Mouse (Mus musculus) limb, embryonic 15.5 days (tissue): ENCODE measurements at regions not wholly inside any gene's neighbourhood (a gene's known extent, or its start where the extent isn't known, plus 50 kb on each side); places are given as distances from the start of the nearest gene placed in this dataset.

ENCODE experiments used
- ATAC-seq: fragments of 200-750 bp; cut with Nextera tagmentation; 2 replicates; pipeline ENCODE4 v1.8.0; 2017; ENCODE audit warnings: low read depth, moderate TSS enrichment; ENCODE audit not compliant: insufficient number of reproducible peaks, low FRiP score, low TSS enrichment
- H3K27ac ChIP-seq: fragments of 300-500 bp; sonication (generic); 2 replicates; pipeline ENCODE4 v1.5.1; 2015; ENCODE audit warnings: moderate library complexity, mild to moderate bottlenecking, inconsistent platforms
- H3K27me3 ChIP-seq: fragments of 300-500 bp; sonication (generic); 2 replicates; pipeline ENCODE4 v1.6.1; 2015; ENCODE audit warnings: inconsistent platforms
- H3K36me3 ChIP-seq: fragments of 300-500 bp; sonication (generic); 2 replicates; pipeline ENCODE4 v1.6.1; 2015; ENCODE audit warnings: inconsistent platforms
- H3K4me1 ChIP-seq: fragments of 300-500 bp; sonication (generic); 2 replicates; pipeline ENCODE4 v1.6.1; 2015; ENCODE audit warnings: inconsistent platforms
- H3K4me2 ChIP-seq: fragments of 300-500 bp; sonication (generic); 2 replicates; pipeline ENCODE4 v1.6.1; 2015; ENCODE audit warnings: mild to moderate bottlenecking, inconsistent platforms
- H3K4me3 ChIP-seq: fragments of 300-500 bp; sonication (generic); 2 replicates; pipeline ENCODE4 v1.5.1; 2015; ENCODE audit warnings: mild to moderate bottlenecking, inconsistent platforms
- H3K9ac ChIP-seq: fragments of 300-500 bp; sonication (generic); 2 replicates; pipeline ENCODE4 v1.6.1; 2015; ENCODE audit warnings: inconsistent platforms
- H3K9me3 ChIP-seq: fragments of 300-500 bp; sonication (generic); 2 replicates; pipeline ENCODE4 v1.6.1; 2016; ENCODE audit warnings: inconsistent platforms
- WGBS: fragments of 180-500 bp; shearing (Covaris S2); methylation state at CpG from one replicate; pipeline ENCODE4 v1.1.7; 2015; 5-methylcytosine and 5-hydroxymethylcytosine counted together

GRCm38 (mm10) chrX:143024325-143024971 is 57.9 kb upstream of the Ammecr1 start:
- H3K4me2 ChIP-seq = no peak overlapping the region
- WGBS = 45% methylated on average over 6 of the region's 6 CpGs
- H3K27me3 ChIP-seq = 0 out of 2 replicates have a peak, but pooled peaks cover 8% of the 10 kb centered on the region
- H3K9me3 ChIP-seq = no peaks in the 10 kb centered on the region
- ATAC-seq = no peak
- H3K4me1 ChIP-seq = no peaks in the 10 kb centered on the region
- H3K9ac ChIP-seq = no peak overlapping the region
- no peak overlapping the region for H3K4me3 ChIP-seq
- H3K36me3 ChIP-seq = no peaks in the 10 kb centered on the region
- H3K27ac ChIP-seq = no peak overlapping the region

- no peak overlapping the region for H3K4me2 ChIP-seq
- no peaks in the 10 kb centered on the region for H3K27me3 ChIP-seq
- H3K9ac ChIP-seq = no peak overlapping the region
- H3K9me3 ChIP-seq = no peaks in the 10 kb centered on the region
- H3K27ac ChIP-seq = no peak overlapping the region
- WGBS = 54% methylated on average over 9 of the region's 10 CpGs
- H3K4me3 ChIP-seq = no peak overlapping the region
- no peak for ATAC-seq
- H3K36me3 ChIP-seq = no peaks in the 10 kb centered on the region
- no peaks in the 10 kb centered on the region for H3K4me1 ChIP-seq
These were observed 64.0 kb upstream of the Ammecr1 start for GRCm38 (mm10) chrX:143030371-143031010.

GRCm38 (mm10) chrX:143039878-143040277 is 59.5 kb upstream of the Rtl9 start:
- Histone ChIP-seq H3K4me3 (no peak overlapping the region), H3K27me3 (0 out of 2 replicates have a peak, but pooled peaks cover 6% of the 10 kb centered on the region), H3K4me2 (no peak overlapping the region), H3K9me3 (no peaks in the 10 kb centered on the region), H3K9ac (no peak overlapping the region), H3K36me3 (no peaks in the 10 kb centered on the region), H3K27ac (no peak overlapping the region), H3K4me1 (no peaks in the 10 kb centered on the region)
- no peak for ATAC-seq
- WGBS = 67% methylated on average over 4 of the region's 4 CpGs

- Histone ChIP-seq H3K27ac (no peak overlapping the region), H3K9ac (no peak overlapping the region), H3K4me2 (no peak overlapping the region), H3K4me3 (no peak overlapping the region), H3K9me3 (no peaks in the 10 kb centered on the region), H3K27me3 (0 out of 2 replicates have a peak, but pooled peaks cover 2% of the 10 kb centered on the region), H3K36me3 (no peaks in the 10 kb centered on the region), H3K4me1 (no peaks in the 10 kb centered on the region)
- no peak for ATAC-seq
- 86% methylated on average over 4 of the region's 4 CpGs for WGBS
These were observed 55.1 kb upstream of the Rtl9 start for GRCm38 (mm10) chrX:143044296-143044695.

- no peaks in the 10 kb centered on the region for H3K9me3 ChIP-seq
- H3K4me2 ChIP-seq = no peak overlapping the region
- H3K9ac ChIP-seq = no peak overlapping the region
- 0 out of 2 replicates have a peak, but pooled peaks cover 4% of the 10 kb centered on the region for H3K27me3 ChIP-seq
- H3K27ac ChIP-seq = no peak overlapping the region
- no peak overlapping the region for H3K4me3 ChIP-seq
- no peaks in the 10 kb centered on the region for H3K4me1 ChIP-seq
- no peaks in the 10 kb centered on the region for H3K36me3 ChIP-seq
- WGBS = 64% methylated on average over 8 of the region's 8 CpGs
- ATAC-seq = 0 out of 2 replicates have a peak, but pooled peaks have one; percentile 40
These were observed 53.1 kb upstream of the Rtl9 start for GRCm38 (mm10) chrX:143046293-143046692.
